Mouse (Mus musculus): Measurements from ENCODE around the gene Sema3b.

The Sema3b gene

GRCm38 (mm10) chr9:107632478-107632877 is 23.4 kb upstream of the Sema3b start:
- peak; percentile 58 for DNase-seq

- no peak for DNase-seq
These were observed 22.8 kb upstream of the Sema3b start for GRCm38 (mm10) chr9:107631861-107632260.

- no peak for DNase-seq
These were observed 22.3 kb upstream of the Sema3b start for GRCm38 (mm10) chr9:107631311-107631826.

- no peak for DNase-seq
These were observed 21.5 kb upstream of the Sema3b start for GRCm38 (mm10) chr9:107630576-107630975.

GRCm38 (mm10) chr9:107629901-107630425 is 20.9 kb upstream of the Sema3b start:
- DNase-seq = peak; percentile 64

- no peak for DNase-seq
These were observed 20.3 kb upstream of the Sema3b start for GRCm38 (mm10) chr9:107629411-107629730.

- peak; percentile 85 for DNase-seq
These were observed 19.8 kb upstream of the Sema3b start for GRCm38 (mm10) chr9:107628721-107629410.

GRCm38 (mm10) chr9:107627387-107628255 is 18.6 kb upstream of the Sema3b start:
- no peak for DNase-seq

GRCm38 (mm10) chr9:107626844-107627277 is 17.8 kb upstream of the Sema3b start:
- DNase-seq = peak; percentile 96

- no peak for DNase-seq
These were observed 17.3 kb upstream of the Sema3b start for GRCm38 (mm10) chr9:107626158-107626843.

- no peak for DNase-seq
These were observed 16.5 kb upstream of the Sema3b start for GRCm38 (mm10) chr9:107625351-107626128.

GRCm38 (mm10) chr9:107624951-107625350 is 15.9 kb upstream of the Sema3b start:
- no peak for DNase-seq

- DNase-seq = peak; percentile 61
These were observed 15.5 kb upstream of the Sema3b start for GRCm38 (mm10) chr9:107624539-107624938.

- peak; percentile 58 for DNase-seq
These were observed 11.9 kb upstream of the Sema3b start for GRCm38 (mm10) chr9:107620954-107621353.

GRCm38 (mm10) chr9:107619546-107619879 is 10.5 kb upstream of the Sema3b start:
- no peak for DNase-seq

GRCm38 (mm10) chr9:107618778-107619545 is 9.9 kb upstream of the Sema3b start:
- DNase-seq = peak; percentile 88

- no peak for DNase-seq
These were observed 9.1 kb upstream of the Sema3b start for GRCm38 (mm10) chr9:107618098-107618497.

GRCm38 (mm10) chr9:107617461-107617860 is 8.4 kb upstream of the Sema3b start:
- DNase-seq = no peak

GRCm38 (mm10) chr9:107615035-107615434 is 6.0 kb upstream of the Sema3b start:
- DNase-seq = no peak

GRCm38 (mm10) chr9:107612945-107613569 is 4.0 kb upstream of the Sema3b start:
- peak; percentile 64 for DNase-seq

All from kidney, postnatal 10 days (tissue).